Mouse (Mus musculus): ENCODE data around the gene Olfr441. TPM values are rescaled to one million over a fixed set of nuclear protein-coding genes. Genes with fewer than 3 reads are reported as not detected.
"Not testable (repeated sequence)": the region's sequence is repeated elsewhere in the genome, so short reads cannot be mapped to it uniquely, and the experiment has no call there.

The Olfr441 gene
- polyA plus RNA-seq (2021) = not detected

DNA sequence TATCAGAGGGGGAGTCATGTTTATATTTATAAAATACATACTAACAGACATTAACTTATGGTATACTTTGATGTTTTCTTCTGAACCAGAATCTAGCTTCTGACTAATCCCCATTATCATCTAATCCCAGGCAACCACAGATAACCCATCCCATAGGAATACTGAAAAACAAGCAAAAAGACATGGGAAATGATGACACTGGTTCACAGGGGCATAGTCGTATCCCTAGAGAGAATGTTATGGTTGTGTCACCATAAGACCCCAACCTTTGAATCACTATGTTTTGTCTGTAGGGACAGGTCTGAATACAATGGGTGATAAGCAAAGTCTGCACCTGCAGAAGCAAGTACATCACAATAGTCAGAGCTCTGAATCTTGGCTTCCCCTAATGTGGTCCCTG, at the start of gene Olfr441:
Olfr441 (plus strand) TSS at position 301 of the 400 bp plus-strand sequence.
- CTCF ChIA-PET; H3K27me3 ChIP-seq; ATAC-seq; in situ Hi-C loops (cut with MboI; ENCODE audit: low pct_unique_long_range_greater_than_20kb); DNase-seq (ENCODE audit: low read depth, low spot score); POLR2A ChIA-PET: not testable (repeated sequence)

DNA sequence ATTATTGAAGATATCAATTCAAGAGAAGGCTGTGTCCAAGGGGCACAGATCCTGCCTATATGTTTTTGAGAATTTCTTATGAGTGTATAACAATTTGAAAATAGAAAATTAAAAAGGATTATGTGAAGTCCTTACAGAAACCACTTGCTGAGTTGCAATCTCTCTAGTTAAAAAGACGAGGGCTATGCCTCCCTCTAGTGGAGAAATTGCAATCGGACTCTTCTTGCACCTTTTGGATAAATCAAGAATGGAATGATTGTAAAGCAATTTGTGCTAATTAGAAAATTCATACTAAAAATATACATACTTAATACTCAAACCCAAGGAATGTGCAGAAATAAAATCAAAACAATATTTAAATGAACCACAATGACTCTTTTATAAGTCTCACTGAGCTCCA, 27.4 kb upstream of the Olfr441 start:
- in situ Hi-C loops (cut with MboI; ENCODE audit: low pct_unique_long_range_greater_than_20kb) = loop anchor here (10.0 kb wide), 1 partner anchor 216 kb away; no protein-coding TSS in a partner anchor
- ATAC-seq = no peak
- ChIA-PET CTCF (interaction anchor here (0.7 to 2.0 kb wide), 4 partner anchors 10 to 208 kb away, joined by 3 to 7 read pairs (median 4); no protein-coding TSS in a partner anchor), POLR2A (no interaction called here)
- H3K27me3 ChIP-seq = no peaks in the 10 kb centered on the region
- peak; percentile 60 for TF ChIP-seq CTCF (IDR thresholded peaks at IDR 0.05)
- DNase-seq (ENCODE audit: low read depth, low spot score) = no peak

DNA sequence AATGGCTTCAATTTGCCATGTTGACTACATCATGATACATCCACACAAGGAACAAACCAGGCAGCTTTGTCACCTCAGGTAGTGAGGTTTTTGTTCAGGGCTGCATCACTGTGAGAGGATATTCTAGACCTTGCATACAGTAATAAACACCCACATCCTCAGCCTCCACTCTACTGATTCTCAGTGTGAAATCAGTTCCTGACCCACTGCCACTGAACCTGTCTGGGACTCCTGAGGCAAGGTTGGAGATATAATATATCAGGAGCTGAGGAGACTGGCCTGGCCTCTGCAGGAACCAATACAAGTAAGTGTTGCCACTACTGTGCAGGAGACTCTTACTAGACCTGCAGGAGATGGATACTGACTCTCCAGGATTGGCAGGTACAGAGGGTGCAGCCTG, 24.8 kb upstream of the Olfr441 start:
- POLR2A ChIA-PET, CTCF ChIA-PET: not testable (repeated sequence)

DNA sequence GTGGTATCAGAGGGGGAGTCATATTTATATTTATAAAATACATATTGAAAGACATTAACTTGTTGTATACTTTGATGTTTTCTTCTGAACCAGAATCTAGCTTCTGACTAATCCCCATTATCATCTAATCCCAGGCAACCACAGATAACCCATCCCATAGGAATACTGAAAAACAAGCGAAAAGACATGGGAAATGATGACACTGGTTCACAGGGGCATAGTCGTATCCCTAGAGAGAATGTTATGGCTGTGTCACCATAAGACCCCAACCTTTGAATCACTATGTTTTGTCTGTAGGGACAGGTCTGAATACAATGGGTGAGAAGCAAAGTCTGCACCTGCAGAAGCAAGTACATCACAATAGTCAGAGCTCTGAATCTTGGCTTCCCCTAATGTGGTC, 40.1 kb downstream of the Olfr441 start, which contains the start of gene Olfr237-ps1:
Olfr237-ps1 (plus strand) TSS at position 301 of the 400 bp plus-strand sequence.
- H3K27me3 ChIP-seq; in situ Hi-C loops (cut with MboI; ENCODE audit: low pct_unique_long_range_greater_than_20kb); ATAC-seq; DNase-seq (ENCODE audit: low read depth, low spot score); POLR2A ChIA-PET; CTCF ChIA-PET: not testable (repeated sequence)

More for the DNA sequence above, 24.8 kb upstream of the Olfr441 start:
- DNase-seq (ENCODE audit: low read depth, low spot score); H3K27me3 ChIP-seq; in situ Hi-C loops (cut with MboI; ENCODE audit: low pct_unique_long_range_greater_than_20kb); ATAC-seq: not testable (repeated sequence)

DNA sequence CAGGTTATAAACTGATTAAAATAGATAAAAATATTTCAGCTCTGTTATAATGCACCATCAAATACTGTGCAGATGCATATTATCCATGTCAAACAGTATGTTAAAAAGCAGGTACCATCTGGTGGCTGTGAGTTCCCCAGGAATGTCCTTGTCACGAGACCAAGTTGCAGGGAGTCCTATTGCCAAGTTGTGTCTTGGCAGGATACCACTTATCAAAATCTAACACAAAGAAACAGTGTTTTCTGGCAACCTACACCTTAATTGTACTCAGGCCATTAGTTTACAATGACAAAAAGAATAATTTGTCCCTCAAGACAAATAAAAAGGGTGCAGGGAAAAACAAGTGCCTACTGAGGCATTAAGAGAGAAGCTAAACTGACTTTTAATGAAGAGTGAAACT, 53.3 kb downstream of the Olfr441 start:
- CTCF ChIA-PET = no interaction called here
- TF ChIP-seq CTCF (IDR thresholded peaks at IDR 0.05) = no peak
- POLR2A ChIA-PET = no interaction called here
- in situ Hi-C loops (cut with MboI; ENCODE audit: low pct_unique_long_range_greater_than_20kb) = no loop called here
- no peak for DNase-seq (ENCODE audit: low read depth, low spot score)
- peaks cover 13% of the 10 kb centered on the region for H3K27me3 ChIP-seq
- no peak for ATAC-seq

DNA sequence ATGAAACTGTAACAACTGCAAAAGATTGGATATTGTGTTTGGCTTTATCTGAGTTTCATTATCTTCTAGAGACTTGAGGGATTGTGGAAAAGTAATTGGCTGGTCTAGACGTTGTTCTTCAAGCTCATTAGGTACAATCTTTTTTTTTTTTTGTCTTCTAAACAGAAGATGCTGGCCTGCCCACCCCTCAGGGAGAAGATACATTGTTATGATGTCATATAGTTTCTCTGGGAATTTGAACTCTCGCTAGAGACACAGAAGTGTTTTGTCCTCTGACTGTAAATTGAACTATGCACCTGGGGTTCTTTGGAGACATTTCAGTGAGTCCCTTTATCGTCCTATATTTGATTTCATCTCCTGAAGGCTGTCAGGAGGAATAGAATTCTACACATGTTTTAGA, 56.8 kb downstream of the Olfr441 start, which contains the start of gene Olfr437:
Olfr437 (plus strand) TSS at position 301 of the 400 bp plus-strand sequence.
- no peak for DNase-seq (ENCODE audit: low read depth, low spot score)
- H3K27me3 ChIP-seq = peaks cover 17% of the 10 kb centered on the region
- ATAC-seq = no peak
- in situ Hi-C loops (cut with MboI; ENCODE audit: low pct_unique_long_range_greater_than_20kb) = no loop called here
- POLR2A ChIA-PET = no interaction called here
- TF ChIP-seq CTCF (IDR thresholded peaks at IDR 0.05) = no peak
- CTCF ChIA-PET = no interaction called here

DNA sequence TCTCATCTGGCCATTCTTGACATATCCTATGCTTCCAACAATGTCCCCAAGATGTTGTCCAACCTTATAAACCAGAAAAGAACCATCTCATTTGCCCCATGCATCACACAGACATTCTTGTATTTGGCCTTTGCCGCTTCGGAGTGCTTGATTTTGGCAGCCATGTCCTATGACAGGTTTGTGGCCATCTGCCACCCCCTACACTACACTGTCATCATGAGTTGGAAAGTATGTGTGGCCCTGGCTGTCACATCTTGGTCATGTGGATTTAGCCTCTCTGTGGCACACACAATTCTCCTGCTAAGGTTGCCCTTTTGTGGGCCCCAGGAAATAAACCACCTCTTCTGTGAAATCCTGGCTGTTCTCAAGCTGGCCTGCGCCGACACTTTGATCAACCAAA, 61.1 kb downstream of the Olfr441 start:
- peaks cover 21% of the 10 kb centered on the region for H3K27me3 ChIP-seq
- in situ Hi-C loops (cut with MboI; ENCODE audit: low pct_unique_long_range_greater_than_20kb) = no loop called here
- ATAC-seq (no peak), DNase-seq (ENCODE audit: low read depth, low spot score) (no peak)
- no peak for TF ChIP-seq CTCF (IDR thresholded peaks at IDR 0.05)
- ChIA-PET POLR2A (no interaction called here), CTCF (no interaction called here)

Other genes starting within 250 kb of the Olfr441 start
- not detected for gene Olfr448, start 215.9 kb upstream of the Olfr441 start, polyA plus RNA-seq (2021)
- not detected for gene Olfr447, start 197.5 kb upstream of the Olfr441 start, polyA plus RNA-seq (2021)
- not detected for gene Olfr446, start 185.0 kb upstream of the Olfr441 start, polyA plus RNA-seq (2021)
- gene Olfr444, start 157.3 kb upstream of the Olfr441 start, polyA plus RNA-seq (2021) = not detected
- gene Olfr237-ps1, start 40.2 kb downstream of the Olfr441 start, polyA plus RNA-seq (2021) = not detected
- not detected for gene Olfr437, start 56.9 kb downstream of the Olfr441 start, polyA plus RNA-seq (2021)
- not detected for gene Olfr13, start 65.8 kb downstream of the Olfr441 start, polyA plus RNA-seq (2021)
- gene Olfr435, start 90.8 kb downstream of the Olfr441 start, polyA plus RNA-seq (2021) = not detected
- 0.05 TPM for gene Olfr434, start 106.7 kb downstream of the Olfr441 start, polyA plus RNA-seq (2021)
- gene Olfr47, start 125.2 kb downstream of the Olfr441 start, polyA plus RNA-seq (2021) = not detected
- gene Arhgef5, start 159.2 kb downstream of the Olfr441 start, polyA plus RNA-seq (2021) = 79.4 TPM
- not detected for gene Nobox, start 203.2 kb downstream of the Olfr441 start, polyA plus RNA-seq (2021)